Mouse (Mus musculus) myocyte (in vitro differentiated cells): Measurements from ENCODE around the gene Isg15. TPM values are rescaled to one million over a fixed set of nuclear protein-coding genes. Genes with fewer than 3 reads are reported as not detected.
"Not testable (repeated sequence)": the region's sequence is repeated elsewhere in the genome, so short reads cannot be mapped to it uniquely, and the experiment has no call there.

Experiments used
- H3K27me3 ChIP-seq: one replicate; pipeline ENCODE4 v1.6.1; 2011; ENCODE audit not compliant: control insufficient read depth, insufficient read depth, insufficient read length
- H3K36me3 ChIP-seq: one replicate; pipeline ENCODE4 v1.6.1; 2011; ENCODE audit not compliant: control insufficient read depth, insufficient read depth
- H3K4me2 ChIP-seq: one replicate; pipeline ENCODE4 v1.6.1; 2011; ENCODE audit warnings: low read depth, control low read depth
- H3K4me3 ChIP-seq: one replicate; pipeline ENCODE4 v1.5.1; 2011; ENCODE audit warnings: mild to moderate bottlenecking, control low read depth, moderate library complexity
- H3K79me2 ChIP-seq: one replicate; pipeline ENCODE4 v1.6.1; 2011; ENCODE audit not compliant: control insufficient read depth, insufficient read depth
- H3ac ChIP-seq: one replicate; pipeline ENCODE4 v1.6.1; 2011; ENCODE audit not compliant: control insufficient read depth, insufficient read length
- CEBPB ChIP-seq: IDR thresholded peaks from 2 replicates; pipeline ENCODE4 v1.6.1; 2011; ENCODE audit warnings: mild to moderate bottlenecking, moderate library complexity; ENCODE audit not compliant: poor library complexity, insufficient read depth, severe bottlenecking
- E2F4 ChIP-seq: IDR thresholded peaks from one replicate; pipeline ENCODE4 v1.6.1; 2011; ENCODE audit warnings: mild to moderate bottlenecking, control low read depth, moderate library complexity; ENCODE audit not compliant: insufficient read depth
- MAX ChIP-seq: IDR thresholded peaks from one replicate; pipeline ENCODE4 v1.6.1; 2011; ENCODE audit warnings: low read depth, mild to moderate bottlenecking, control low read depth
- MYOD1 ChIP-seq, 3 experiments: IDR thresholded peaks; one replicate each; pipeline ENCODE4 v1.6.1; 2011; ENCODE audit warnings: control low read depth in 2 of 3, low read depth in 2 of 3, mild to moderate bottlenecking in 2 of 3, moderate library complexity in 1 of 3; ENCODE audit not compliant: insufficient read length in 2 of 3, control insufficient read depth in 1 of 3
- MYOG ChIP-seq, 3 experiments: IDR thresholded peaks; one replicate each; pipeline ENCODE4 v1.6.1; 2011; ENCODE audit warnings: control low read depth in 2 of 3, low read depth in 2 of 3, mild to moderate bottlenecking in 2 of 3; ENCODE audit not compliant: insufficient read length in 2 of 3, control insufficient read depth in 1 of 3, insufficient read depth in 1 of 3
- POLR2A ChIP-seq: IDR thresholded peaks from one replicate; pipeline ENCODE4 v1.6.1; 2011; ENCODE audit warnings: low read depth, mild to moderate bottlenecking, control low read depth, moderate library complexity; ENCODE audit not compliant: insufficient read length
- POLR2AphosphoS2 ChIP-seq: IDR thresholded peaks from one replicate; pipeline ENCODE4 v1.6.1; 2011; ENCODE audit warnings: low read depth, control low read depth; ENCODE audit not compliant: insufficient read length
- REST ChIP-seq: IDR thresholded peaks from one replicate; pipeline ENCODE4 v1.6.1; 2011; ENCODE audit warnings: mild to moderate bottlenecking, control low read depth, moderate library complexity; ENCODE audit not compliant: insufficient read depth, insufficient read length
- SRF ChIP-seq: IDR thresholded peaks from one replicate; pipeline ENCODE4 v1.6.1; 2011; ENCODE audit warnings: low read depth; ENCODE audit not compliant: control insufficient read depth, insufficient read length
- TCF12 ChIP-seq: IDR thresholded peaks from one replicate; pipeline ENCODE4 v1.6.1; 2011; ENCODE audit warnings: mild to moderate bottlenecking, control low read depth; ENCODE audit not compliant: poor library complexity, insufficient read depth, severe bottlenecking
- TCF3 ChIP-seq: IDR thresholded peaks from one replicate; pipeline ENCODE4 v1.6.1; 2011; ENCODE audit warnings: low read depth, control low read depth; ENCODE audit not compliant: insufficient read length
- USF1 ChIP-seq: IDR thresholded peaks from one replicate; pipeline ENCODE4 v1.6.1; 2011; ENCODE audit warnings: low read depth, mild to moderate bottlenecking, control low read depth, moderate library complexity
- polyA plus RNA-seq: library from polyadenylated mRNA; unstranded; fragments of >200 nt; fragmentation: generic; extraction: Trizol; gene quantifications from one replicate; pipeline ENCODE4 v1.2.1, GENCODE M21; 2012; ENCODE audit warnings: missing spikeins

The Isg15 gene
- polyA plus RNA-seq, 1 experiment: 12.4 TPM

DNA sequence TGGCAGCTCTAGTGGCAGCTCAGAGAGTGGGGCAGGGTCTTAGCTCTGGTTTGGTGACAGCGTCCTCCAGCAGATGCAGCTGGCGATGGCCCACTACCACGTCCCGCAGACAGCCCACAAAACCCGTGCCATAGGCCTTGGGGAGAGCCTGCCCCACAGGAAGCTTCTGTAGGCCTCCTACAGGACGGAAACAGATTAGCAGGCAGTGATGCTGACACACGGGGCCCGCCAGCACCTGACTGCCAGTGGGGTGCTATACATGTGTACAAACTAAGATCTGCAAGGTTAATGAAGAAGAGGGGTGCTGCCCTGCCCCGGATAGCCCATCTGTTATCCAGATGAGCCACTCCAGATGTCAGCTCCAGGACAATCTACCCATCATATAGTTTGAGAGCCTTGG is 34.1 kb downstream of the Isg15 start:
- H3ac ChIP-seq: no peak overlapping the region
- no peaks in the 10 kb centered on the region for H3K27me3 ChIP-seq
- no peaks in the 10 kb centered on the region for H3K36me3 ChIP-seq
- no peaks in the 10 kb centered on the region for H3K79me2 ChIP-seq
- TF ChIP-seq REST: no peak
- TF ChIP-seq POLR2A: no peak
- no peak for TF ChIP-seq MYOD1 (IDR thresholded peaks at IDR 0.05; ENCODE audit: control insufficient read depth in 1 of 3, insufficient read length in 2 of 3, low read depth in 2 of 3)
- no peak for TF ChIP-seq TCF3
- TF ChIP-seq MYOG (IDR thresholded peaks at IDR 0.05; ENCODE audit: control insufficient read depth in 1 of 3, insufficient read depth in 1 of 3, insufficient read length in 2 of 3, low read depth in 2 of 3): no peak
- TF ChIP-seq E2F4: no peak
- no peak for TF ChIP-seq SRF
- no peak for TF ChIP-seq MAX
- no peak for TF ChIP-seq POLR2AphosphoS2
- no peak for TF ChIP-seq CEBPB
- TF ChIP-seq USF1: no peak
- TF ChIP-seq TCF12: no peak
- no peak overlapping the region for H3K4me3 ChIP-seq
- H3K4me2 ChIP-seq: no peak overlapping the region

GRCm38 (mm10) chr4:156154771-156155170 is 45.8 kb downstream of the Isg15 start:
- TF ChIP-seq TCF12 (no peak), POLR2AphosphoS2 (no peak), CEBPB (no peak), MYOG (IDR thresholded peaks at IDR 0.05; ENCODE audit: control insufficient read depth in 1 of 3, insufficient read depth in 1 of 3, insufficient read length in 2 of 3, low read depth in 2 of 3) (no peak), REST (no peak), E2F4 (no peak), POLR2A (no peak)
- Histone ChIP-seq H3ac (no peak overlapping the region), H3K4me2 (no peak overlapping the region), H3K4me3 (no peak overlapping the region), H3K27me3 (no peaks in the 10 kb centered on the region), H3K79me2 (no peaks in the 10 kb centered on the region), H3K36me3 (no peaks in the 10 kb centered on the region)

DNA sequence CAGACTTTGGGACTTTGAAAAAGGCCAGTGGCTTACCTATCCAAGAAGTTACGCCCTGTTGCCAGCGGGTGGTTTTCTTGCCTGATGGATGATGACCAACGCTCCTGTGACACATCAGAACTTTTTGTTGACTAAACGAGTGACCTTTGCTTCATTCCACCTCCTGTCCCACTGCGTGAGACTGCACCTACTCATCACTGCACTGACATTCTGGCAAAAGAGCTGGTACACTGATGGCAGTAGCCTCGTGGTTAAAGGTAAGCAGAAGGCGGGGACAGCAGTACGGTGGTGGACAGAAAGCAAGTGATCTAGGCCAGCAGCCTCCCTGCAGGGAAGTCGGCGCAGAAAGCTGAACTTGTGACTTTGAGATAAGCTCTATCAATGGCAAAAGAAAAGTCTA is 49.7 kb downstream of the Isg15 start:
- not testable (repeated sequence) for H3K27me3 ChIP-seq, H3K4me3 ChIP-seq, H3K36me3 ChIP-seq, H3K4me2 ChIP-seq, H3ac ChIP-seq, H3K79me2 ChIP-seq

Other genes starting within 250 kb of the Isg15 start
- 2.1 TPM for gene C1qtnf12, start 238.5 kb downstream of the Isg15 start, polyA plus RNA-seq
- gene B3galt6, start 208.2 kb downstream of the Isg15 start, polyA plus RNA-seq: 5.4 TPM
- gene Sdf4, start 207.9 kb downstream of the Isg15 start, polyA plus RNA-seq: 137 TPM
- 0.64 TPM for gene Tnfrsf4, start 187.0 kb downstream of the Isg15 start, polyA plus RNA-seq
- gene Tnfrsf18, start 174.7 kb downstream of the Isg15 start, polyA plus RNA-seq: 0.40 TPM
- not detected for gene Ttll10, start 141.4 kb downstream of the Isg15 start, polyA plus RNA-seq
- gene 9430015G10Rik, start 90.8 kb downstream of the Isg15 start, polyA plus RNA-seq: 11.0 TPM
- 0.26 TPM for gene Rnf223, start 70.3 kb downstream of the Isg15 start, polyA plus RNA-seq
- 22.7 TPM for gene Agrn, start 3.3 kb downstream of the Isg15 start, polyA plus RNA-seq
- 0.48 TPM for gene AW011738, start 2.5 kb upstream of the Isg15 start, polyA plus RNA-seq
- gene Perm1, start 15.1 kb upstream of the Isg15 start, polyA plus RNA-seq: 0.11 TPM
- gene Plekhn1, start 34.0 kb upstream of the Isg15 start, polyA plus RNA-seq: 10.6 TPM
- 61.3 TPM for gene Noc2l, start 35.2 kb upstream of the Isg15 start, polyA plus RNA-seq
- 0.02 TPM for gene Samd11, start 54.8 kb upstream of the Isg15 start, polyA plus RNA-seq
- gene Vmn2r-ps159, start 130.3 kb upstream of the Isg15 start, polyA plus RNA-seq: not detected